Mouse (Mus musculus) lung, postnatal 25 days (tissue): ENCODE measurements around the gene Nol9.
A peak's percentile ranks its signal among the peaks of the same experiment; 100 is the strongest.

Experiments
- DNase-seq: peaks from one replicate; pipeline ENCODE4 v3.0.0; 2022; ENCODE audit warnings: low spot score

Gene Nol9

GRCm38 (mm10) chr4:152038985-152039830 is at the start of gene Nol9:
Gene Nol9, plus strand, starts transcription at chr4:152039321.
- DNase-seq, result peak; percentile 92

GRCm38 (mm10) chr4:151992091-151992490 is 47.0 kb upstream of the Nol9 start:
- no peak for DNase-seq

DNA sequence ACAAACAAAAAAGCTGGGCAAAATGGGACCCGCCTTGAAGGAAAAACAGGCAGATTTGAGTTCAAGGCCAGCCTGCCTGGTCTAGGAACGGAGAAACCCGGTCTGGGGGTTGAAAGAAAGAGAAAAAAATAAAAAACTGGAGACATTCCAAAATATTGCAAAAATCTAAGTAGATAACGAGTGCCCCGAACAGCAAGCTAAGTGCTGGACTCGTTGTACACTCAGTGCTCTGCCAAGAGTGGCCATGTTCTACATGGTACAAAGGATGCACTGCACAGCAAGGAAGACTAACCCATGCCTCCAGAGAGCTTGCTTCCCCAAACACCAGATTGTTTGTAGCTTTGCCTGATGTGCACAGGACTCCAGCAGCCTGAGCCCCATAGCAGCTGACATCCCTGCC is 46.1 kb upstream of the Nol9 start:
- no peak for DNase-seq

GRCm38 (mm10) chr4:151994228-151995171 is 44.6 kb upstream of the Nol9 start:
- DNase-seq, result no peak

- no peak for DNase-seq
Observed at GRCm38 (mm10) chr4:151995371-151996172, 43.5 kb upstream of the Nol9 start.

- peak; percentile 99 for DNase-seq
Observed at GRCm38 (mm10) chr4:151996173-151996950, 42.8 kb upstream of the Nol9 start, which contains the start of gene Phf13. Gene Phf13, minus strand, starts transcription at chr4:151996258.

DNA sequence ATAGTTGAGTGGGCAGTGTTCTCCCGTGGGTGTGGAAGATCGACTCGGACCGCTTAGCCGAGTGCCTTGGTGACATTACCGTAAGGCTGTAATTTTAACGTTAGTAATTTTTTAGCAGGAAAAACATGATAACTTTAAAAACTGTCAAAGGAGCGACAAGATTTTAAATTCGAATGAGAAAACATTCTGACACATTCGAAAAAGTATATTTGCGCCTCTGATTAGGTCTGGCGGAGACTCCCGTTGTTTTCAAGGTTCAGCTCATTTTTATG is 42.2 kb upstream of the Nol9 start:
- no peak for DNase-seq

GRCm38 (mm10) chr4:151997701-151998100 is 41.4 kb upstream of the Nol9 start:
- no peak for DNase-seq

DNA sequence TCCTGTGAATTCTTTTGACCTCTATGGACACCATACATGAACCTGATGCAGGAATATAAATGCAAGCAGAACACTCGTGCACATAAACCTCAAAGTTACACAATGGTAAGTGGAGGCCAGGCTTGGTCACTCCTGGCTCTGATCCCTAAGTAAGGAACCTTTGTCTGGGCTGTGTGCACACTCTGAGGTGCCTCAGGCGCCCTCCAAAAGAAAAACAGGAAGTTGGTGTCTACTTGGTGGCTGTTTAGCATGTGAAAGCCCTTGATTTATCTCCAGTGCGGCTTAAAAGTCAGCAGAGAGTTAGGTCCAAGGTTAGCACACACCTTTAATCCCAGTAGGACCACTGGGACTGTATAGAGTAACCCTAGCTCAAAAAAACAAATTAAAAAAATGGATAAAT is 39.6 kb upstream of the Nol9 start:
- DNase-seq, result peak; percentile 32

DNA sequence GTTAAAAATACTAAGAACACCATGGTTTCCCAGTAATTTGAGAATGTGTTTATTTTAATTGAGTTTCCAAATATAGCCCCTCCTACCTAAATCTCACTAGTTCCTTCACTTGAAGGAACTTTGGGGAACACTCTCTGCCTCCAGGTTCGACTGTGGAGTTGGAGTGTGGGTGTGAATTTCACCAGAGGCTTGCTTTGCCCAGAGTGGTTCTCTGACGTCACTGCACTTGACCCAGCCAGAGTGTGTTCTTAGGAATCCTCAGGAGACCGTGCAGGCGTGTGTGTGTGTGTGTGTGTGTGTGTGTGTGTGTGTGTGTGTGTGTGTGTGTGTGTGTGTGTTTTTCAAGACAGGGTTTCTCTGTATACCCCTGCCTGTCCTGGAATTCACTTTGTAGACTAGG is 38.2 kb upstream of the Nol9 start:
- peak; percentile 84 for DNase-seq

DNA sequence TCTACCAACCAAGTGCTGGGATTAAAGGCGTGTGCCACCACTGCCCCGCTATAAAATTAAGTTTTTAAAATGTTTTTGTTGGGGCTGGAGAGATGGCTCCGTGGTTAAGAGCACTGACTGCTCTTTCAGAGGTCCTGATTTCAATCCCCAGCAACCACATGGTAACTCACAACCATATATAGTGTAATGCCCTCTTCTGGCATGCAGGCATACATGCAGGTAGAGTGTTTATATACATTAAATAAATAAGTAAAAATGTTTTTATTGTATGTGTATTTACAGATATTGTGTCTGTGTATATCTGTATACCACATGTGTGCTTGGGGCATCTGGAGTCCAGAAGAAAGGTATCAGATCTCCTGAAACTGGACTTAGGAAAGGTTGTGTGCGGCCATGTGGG is 37.8 kb upstream of the Nol9 start:
- DNase-seq, result no peak

- DNase-seq, result no peak
Observed at GRCm38 (mm10) chr4:152002063-152002462, 37.1 kb upstream of the Nol9 start.

DNA sequence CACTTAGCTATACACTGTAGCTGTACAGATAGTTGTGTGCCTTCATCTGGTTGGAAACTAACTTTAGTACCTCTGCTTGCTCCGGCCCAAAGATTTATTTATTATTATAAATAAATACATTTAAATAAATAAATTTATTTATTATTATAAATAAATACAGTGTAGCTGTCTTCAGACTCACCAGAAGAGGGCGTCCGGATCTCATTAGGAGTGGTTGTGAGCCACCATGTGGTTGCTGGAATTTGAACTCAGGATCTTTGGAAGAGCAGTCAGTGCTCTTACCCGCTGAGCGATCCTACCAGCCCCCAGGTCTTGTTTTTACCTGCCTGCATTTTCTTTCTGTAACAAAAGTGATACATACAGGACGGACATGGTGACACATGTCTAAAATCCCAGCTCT is 33.0 kb upstream of the Nol9 start:
- DNase-seq, result no peak

GRCm38 (mm10) chr4:152006812-152007211 is 32.3 kb upstream of the Nol9 start:
- no peak for DNase-seq

- DNase-seq, result peak; percentile 59
Observed at GRCm38 (mm10) chr4:152007481-152008147, 31.5 kb upstream of the Nol9 start.

GRCm38 (mm10) chr4:152008148-152008500 is 31.0 kb upstream of the Nol9 start:
- DNase-seq, result no peak

DNA sequence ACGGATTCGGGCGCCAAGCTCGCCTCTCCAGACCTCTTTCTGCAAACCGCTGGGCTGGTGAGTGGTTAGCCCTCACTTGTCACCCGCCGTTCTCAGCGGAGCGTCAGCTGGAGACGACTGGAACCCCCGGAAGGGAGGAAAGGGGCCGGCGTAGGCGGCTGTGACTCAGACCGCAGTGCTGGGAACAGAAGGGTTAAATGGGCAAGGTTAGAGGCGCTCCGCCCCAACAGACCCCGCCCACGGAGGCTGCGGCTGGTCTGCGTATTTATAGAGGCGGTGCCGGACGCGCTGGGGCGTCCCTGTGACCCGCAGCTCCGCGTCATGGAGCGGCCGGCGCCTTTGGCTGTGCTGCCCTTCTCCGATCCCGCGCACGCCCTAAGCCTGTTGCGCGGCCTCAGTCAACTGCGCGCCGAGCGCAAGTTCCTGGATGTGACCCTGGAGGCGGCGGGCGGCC is 30.5 kb upstream of the Nol9 start, which contains the start of gene Klhl21:
Gene Klhl21 (plus strand): TSS at position 182 of the 454 bp plus-strand sequence.
- peak; percentile 96 for DNase-seq

DNA sequence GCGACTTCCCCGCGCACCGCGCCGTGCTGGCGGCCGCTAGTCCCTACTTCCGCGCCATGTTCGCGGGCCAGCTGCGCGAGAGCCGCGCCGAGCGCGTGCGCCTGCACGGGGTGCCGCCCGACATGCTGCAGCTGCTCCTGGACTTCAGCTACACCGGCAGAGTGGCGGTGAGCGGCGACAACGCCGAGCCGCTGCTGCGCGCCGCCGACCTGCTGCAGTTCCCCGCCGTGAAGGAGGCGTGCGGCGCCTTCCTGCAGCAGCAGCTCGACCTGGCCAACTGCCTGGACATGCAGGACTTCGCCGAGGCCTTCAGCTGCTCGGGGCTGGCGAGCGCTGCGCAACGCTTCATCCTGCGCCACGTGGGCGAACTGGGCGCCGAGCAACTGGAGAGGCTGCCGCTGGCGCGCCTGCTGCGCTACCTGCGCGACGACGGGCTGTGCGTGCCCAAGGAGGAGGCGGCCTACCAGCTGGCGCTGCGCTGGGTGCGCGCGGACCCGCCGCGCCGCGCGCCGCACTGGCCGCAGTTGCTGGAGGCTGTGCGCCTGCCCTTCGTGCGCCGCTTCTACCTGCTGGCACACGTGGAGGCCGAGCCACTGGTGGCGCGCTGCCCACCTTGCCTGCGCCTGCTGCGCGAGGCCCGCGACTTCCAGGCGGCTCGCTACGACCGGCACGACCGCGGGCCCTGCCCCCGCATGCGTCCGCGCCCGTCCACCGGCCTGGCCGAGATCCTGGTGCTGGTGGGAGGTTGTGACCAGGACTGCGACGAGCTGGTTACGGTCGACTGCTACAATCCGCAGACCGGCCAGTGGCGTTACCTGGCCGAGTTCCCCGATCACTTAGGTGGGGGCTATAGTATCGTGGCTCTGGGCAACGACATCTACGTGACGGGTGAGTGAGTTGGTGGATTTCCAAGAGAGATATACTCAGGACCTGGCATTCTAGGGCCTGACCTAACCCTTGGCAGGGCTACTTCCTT is 29.8 kb upstream of the Nol9 start:
- peak; percentile 43 for DNase-seq

- peak; percentile 77 for DNase-seq
Observed at GRCm38 (mm10) chr4:152010091-152010706, 28.9 kb upstream of the Nol9 start.
